Mouse (Mus musculus) right cerebral cortex, postnatal 10 days (tissue): ENCODE measurements around the gene Arhgef18.

ENCODE experiments used
- DNase-seq, 2 experiments: peaks; one replicate each; pipeline ENCODE4 v3.0.0; 2021; ENCODE audit warnings: low spot score in 2 of 2

Gene Arhgef18

DNA sequence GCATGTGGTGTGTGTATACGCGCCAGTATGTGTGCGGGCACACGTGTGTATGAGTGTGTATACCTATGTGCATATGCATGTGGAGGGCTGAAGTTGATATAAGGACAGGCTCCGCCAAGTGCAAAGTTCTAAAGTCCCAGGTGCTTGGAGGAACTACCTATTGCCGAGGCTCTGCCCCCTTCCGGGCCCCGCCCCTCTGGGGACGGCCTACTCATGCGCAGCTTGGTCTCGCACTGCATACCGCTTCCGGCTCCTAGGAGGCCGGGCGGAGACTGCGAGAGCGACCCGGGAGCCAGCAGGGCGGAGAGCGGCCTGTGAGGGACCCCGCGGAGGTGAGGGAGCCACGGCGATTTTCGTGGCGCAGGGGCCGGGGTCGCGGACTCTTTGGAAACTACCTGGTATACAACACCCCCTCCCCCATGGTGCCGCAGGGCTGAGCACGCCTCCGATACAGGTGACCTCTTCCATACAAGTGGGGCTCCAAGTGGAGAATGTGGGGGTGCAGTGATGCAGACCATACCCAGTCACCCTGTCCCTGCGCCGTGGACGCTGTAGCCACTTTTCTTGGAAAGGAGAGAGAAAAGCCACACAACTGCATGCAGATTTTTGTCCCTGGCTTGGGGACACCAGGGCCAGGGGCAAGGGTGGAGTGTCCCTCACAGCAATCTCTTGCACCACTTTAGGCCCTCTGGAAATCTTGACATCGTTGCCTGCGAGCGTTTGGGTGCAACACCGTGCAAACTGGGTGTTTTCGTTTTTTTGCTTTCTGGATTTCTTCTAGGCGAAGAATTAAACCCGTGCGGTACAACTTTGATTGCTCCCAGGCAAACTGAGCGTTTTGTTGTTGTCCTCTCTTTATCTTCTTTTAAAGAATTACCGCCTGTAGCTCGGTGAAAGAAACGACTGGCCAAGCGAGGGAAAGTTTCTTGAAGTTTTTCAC is at the start of gene Arhgef18:
TSS of gene Arhgef18 (plus strand) at position 236 of the 940 bp plus-strand sequence.
- peak; percentile 89 to 90 for DNase-seq

DNA sequence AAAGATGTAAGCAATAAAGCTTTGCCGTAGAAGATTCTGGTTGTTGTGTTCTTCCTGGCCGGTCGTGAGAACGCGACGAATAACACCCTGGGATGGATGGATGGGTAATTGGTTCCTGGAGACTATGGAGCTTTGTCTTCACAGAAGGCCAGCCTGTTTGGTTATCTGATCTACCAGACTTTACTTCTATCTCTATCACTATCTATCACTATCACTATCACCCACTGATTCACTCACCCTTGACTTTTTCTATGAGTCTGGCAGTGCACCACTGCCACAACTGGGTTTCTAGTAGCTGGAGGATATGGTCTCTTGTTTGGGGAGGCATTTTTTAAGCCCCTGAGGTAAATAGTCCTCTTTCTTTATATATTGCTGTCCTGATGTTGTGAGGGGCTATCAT is 47.5 kb upstream of the Arhgef18 start:
- DNase-seq: no peak

DNA sequence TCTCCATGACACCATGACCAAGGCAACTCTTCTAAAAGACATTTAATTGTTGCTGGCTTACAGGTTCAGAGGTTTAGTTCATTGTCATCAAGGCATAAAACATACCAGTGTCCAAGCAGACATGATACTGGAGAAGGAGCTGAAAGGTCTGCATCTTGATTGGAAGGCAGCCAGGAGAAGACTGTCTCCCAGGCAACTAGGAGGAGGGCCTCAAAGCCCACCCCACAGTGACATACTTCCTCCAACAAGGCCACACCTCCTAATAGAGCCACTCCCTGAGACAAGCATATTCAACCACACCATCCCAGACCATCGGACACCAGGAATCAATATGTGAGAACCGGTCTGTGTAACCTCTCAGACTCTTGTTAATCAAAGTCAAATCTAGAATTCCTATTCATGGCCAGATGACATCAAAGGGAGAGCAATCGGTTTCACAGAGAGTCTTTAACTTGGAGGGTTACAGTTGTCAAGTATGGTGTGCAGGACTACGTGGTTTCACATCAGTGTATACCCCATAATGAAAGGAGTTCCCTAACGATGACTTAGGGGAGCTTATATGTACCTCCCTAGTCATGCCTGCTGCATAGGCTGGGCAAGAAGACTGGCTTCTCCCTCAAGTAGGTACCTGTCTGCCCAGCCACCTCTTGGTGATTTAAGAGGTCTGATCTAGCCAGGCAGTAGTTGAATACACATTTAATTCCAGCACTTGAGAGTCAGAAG is 46.0 kb upstream of the Arhgef18 start:
- no peak for DNase-seq

DNA sequence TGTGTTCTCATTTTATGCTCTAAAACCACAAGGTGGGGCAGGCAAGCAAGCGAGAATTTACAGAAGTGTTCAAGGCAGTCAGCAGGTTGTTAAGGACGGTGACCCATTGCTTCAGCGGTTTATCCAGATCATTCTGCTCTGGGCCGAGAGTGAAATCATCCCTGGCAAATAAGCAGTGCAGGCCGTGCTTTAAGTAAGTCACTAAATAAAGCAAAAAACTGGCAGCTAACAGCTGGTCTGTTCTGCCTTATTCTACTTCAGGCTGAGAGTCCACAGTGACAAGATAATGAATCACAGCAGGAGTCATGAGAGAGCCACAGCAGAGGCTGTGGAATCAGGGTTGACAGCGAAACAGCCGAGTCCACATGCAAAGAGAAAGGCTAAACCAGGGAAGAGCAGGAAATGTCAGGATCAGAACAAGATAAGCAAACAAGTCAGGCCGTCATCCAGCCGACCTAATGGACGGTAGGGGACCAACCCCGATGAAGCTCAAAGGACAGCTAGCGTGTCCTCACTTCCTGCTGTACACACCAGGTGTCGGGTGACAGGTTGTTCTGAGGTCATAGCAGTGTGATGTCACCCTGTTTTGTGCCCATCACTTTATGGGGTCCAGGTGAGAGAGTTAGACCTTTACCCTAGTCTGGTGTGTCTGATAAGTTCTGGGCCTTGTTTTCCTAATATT is 44.5 kb upstream of the Arhgef18 start:
- DNase-seq: no peak

DNA sequence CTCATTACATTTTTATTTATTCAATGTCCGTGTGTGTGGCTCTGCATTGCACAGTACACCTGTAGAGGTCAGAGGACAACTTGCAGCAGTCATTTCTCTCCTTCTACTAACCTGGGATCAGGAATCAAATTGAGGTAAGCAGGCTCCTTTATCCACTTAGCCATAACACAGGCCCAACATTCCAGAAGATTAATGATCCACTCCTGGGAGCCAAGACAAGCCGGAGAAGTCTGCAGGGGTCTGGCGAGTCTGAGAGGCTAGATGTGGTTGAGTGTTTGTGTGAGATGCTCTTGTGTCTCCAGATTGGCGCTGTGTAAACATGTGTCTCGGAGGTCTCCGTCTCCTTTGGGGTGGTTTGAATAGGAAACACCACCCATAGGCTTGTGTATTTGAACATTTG is 42.1 kb upstream of the Arhgef18 start:
- no peak for DNase-seq

DNA sequence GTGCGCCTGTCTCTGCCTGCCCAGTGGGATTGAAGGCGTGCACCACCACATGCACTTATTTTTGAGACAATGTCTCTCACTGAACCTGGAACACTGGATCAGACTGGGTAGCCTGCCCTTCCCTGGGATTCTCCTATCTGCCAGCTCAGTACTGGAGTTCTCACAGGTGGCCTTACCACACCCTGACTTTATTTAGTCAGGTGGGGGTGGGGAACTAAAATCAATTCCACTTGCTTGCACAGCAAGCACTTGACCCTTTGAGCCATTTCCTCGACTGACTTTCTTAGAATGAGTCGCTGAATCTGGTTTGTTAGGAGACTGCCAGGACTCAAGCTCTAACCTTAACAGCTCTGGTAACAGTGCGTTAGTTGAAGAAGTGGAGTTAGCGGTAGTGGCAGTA is 40.1 kb upstream of the Arhgef18 start:
- DNase-seq: no peak

DNA sequence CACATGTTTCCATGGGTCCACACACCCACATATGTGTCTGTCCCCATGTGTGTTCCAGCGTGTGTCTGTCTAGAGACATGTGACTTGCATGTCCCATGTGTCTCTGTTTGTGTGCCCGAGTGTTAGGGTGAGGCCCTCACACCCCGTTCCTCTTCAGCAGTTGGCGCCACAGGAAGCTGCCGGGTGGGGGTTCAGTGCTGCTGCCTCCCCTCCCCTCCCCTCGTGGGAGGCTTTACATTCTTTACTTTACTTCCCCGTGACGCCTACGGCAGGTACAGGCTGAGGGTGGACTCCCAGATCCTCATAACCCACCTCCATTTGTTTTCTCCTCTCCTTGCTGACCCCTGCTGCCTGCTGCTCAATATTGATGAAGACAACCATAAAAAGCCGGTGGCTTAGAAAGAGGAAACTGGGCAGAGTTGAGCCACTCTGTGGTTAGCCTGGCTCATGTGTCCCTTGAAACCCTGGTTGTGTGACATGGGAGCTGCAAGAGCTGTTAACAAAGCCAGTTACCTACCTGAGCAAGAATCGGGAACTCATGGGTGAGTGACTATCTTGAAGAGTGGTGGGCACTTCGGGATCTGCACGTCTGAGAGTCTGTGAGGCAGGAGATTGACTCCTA is 39.5 kb upstream of the Arhgef18 start, which contains the start of gene A430078G23Rik:
TSS of gene A430078G23Rik (plus strand) at position 227 of the 622 bp plus-strand sequence.
- DNase-seq: no peak

DNA sequence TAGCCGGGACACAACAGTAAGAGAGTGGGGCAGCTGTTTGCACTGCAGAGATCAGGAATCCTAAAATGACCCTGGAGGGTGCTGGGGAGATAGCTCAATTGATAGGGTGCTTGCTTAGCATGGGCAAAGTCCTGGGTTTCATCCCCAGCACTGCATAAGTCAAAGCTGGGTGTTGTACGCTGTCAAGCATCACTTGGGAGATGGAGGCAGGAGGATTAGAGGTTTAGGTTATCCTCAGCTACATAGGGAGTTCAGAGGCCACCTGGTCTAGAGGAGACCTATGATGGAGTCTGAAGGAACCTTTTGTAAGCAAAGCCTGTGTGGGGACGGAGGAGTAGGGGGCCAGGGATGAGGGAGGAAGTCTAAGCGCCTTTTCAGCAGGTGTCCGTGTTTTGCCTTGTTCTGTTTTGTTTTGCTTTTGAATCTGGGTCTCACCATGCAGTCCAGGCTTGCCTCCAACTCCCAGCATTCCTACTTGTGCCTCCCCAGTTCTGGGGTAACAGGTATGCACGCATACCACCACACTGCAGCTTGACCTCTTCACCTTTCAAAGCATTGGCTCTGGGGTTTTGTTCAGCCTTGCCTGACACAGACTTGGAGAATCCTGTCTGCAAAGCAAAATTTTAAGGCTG is 38.9 kb upstream of the Arhgef18 start:
- no peak for DNase-seq

DNA sequence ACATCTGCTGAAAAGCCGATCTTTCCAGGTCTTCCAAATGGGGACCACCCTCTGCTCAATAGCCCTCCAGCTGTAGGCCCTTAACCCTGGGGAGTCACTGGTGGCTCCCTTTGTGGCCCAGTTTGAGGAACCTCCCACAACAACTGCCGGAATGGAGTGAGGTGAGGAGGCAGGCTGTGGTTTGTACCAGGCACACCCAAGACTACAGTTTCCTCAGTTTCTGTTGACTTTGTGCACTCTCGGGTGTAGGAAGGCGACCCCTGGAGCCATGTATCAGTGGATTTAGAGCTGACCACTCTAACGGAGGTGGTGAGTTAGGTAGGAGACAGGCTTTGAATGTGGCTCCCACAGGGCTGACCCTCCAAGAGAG is 38.4 kb upstream of the Arhgef18 start:
- no peak for DNase-seq

DNA sequence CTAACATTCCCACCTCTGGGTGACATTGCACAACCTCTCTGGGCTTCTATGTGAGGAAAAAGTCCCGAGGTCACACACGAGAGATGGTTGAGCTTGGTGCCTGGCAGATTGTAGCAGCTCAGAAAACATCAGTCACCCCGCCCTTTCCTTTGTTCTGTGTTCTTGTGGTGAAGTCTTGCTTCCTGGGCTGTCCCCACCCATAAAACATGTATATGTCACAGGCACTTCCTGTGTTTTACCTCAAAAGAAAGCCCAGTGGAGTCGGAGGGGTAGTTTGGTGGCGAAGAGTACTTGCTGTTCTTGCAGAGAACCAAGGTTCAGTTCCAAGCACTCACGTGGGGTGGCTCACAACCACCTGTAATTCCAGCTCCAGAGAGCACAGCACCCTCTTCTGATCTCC is 37.2 kb upstream of the Arhgef18 start:
- no peak for DNase-seq

DNA sequence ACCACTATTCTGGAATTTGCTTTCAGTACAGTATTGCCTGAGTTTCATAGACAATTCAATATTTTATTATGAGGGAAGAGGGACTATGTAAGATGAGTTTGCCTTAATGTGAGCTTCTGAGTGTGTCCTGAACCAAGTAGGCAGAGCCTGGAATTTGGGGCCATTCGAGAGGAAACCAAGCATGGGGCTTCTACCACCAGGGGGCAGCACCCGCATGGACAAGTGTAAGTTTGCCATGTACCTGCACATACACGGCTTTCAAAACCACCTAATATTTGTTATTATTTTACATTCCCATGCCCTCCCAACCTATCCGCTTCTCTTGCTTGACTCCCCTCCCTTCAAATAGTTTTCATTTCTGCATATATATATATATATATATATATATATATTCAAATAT is 34.7 kb upstream of the Arhgef18 start:
- DNase-seq: peak; percentile 53 to 79

DNA sequence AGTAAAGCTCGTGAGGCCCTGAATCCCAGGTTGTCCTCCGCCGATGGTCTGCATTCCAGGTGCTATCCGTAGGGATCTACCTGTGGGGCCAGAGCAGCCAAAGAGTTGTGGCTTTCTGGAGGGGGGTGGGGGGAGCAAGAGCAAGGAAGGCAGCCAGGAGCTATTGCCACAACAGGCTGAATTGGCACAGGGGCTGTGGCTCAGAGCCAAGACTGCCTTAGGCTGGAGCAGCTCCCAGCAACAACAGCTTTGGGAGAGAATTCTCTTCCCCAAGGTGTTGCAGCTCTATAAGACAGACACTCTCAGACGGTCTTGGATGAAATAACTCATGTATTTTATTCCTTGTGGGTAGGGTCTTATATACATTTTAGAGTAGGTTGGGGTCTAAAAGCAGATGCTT is 25.7 kb upstream of the Arhgef18 start:
- peak; percentile 39 to 63 for DNase-seq

DNA sequence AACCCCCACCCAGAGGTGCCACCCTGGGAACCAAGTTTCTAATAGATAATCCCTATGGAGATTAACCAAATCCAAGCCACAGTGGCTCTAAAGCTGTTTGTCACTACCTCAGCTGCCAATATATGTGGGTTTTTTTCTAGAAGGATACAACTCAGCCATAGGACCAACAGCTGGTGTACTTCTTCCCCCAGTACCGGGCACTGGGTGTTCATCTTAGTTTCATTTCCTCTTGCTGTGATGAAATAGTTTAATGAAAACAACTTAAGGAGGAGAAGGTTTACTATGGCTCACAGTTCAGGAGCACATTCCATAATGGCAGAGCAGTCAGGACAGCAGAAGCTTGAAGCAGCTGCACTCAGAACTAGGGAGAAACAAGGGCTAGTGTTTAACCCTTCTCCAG is 24.7 kb upstream of the Arhgef18 start:
- no peak for DNase-seq

DNA sequence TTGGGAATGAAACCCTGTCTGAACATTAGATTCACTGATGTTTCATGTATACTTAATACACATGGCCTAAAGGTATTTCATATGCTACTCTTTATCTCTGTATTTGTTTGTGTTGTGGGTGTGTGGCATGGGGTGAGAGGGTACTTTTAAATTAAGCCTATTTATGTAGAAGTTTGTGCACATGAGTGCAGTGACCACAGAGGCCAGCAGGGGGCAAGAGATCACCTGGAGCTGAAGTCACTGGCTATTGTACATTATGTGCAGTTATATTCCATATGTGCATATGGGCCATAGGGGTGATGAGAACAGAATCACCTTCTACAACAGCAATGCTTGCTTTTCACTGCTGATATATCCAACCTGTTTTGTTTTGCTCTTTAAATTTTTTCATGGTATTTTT is 17.1 kb upstream of the Arhgef18 start:
- DNase-seq: no peak

DNA sequence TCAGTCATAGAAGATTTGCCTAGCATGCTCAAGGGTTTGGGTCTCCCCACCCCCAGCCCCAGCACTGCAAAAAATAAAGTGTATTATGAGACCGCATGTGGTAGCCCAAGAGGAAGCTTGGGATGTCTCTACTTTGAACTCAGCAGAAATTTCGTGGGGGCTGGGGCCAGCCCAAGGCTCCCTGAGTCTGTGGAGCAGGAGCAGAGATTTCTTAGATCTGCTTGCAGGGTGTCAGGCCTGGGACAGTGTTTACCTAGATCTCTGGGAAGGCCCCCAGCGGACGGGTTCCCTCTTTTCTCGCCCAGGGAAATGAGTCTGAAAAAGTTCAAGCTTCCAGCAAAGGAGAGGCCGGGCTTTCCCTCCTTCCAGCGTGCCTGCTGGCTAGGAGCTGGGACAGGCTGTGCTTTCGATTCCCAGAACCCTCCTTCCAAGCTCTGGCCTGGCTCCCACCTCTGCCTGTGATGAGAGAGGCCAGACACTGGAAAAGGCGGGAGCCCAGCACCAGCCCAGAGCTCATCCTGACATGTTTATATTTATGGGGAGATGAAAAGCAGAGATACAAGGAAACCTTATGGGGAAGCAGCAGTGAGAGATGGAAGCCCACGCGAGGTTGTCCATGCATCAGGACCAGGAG is 16.0 kb upstream of the Arhgef18 start:
- DNase-seq: no peak

DNA sequence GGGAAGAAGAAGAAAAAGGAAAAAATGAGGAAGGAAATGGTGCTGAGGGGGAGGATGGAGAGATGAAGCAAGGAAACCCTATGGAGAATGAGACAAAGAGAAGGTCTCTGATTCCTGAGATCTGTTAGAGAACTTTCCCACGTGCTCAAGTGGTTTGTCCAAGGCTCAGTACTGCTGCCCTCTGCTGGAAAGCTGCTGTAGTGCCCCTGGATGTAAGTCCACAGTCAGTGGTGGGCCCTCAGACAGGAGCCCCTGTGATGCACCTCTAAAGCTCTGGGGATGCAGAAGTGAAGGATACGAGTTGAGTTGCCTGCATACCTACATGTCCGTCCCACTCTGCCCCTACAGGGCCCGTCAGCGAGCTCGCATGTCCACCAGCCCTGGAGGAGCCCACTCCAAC is 5.5 kb upstream of the Arhgef18 start:
- DNase-seq: peak in 1 of 2 experiments; percentile 55

DNA sequence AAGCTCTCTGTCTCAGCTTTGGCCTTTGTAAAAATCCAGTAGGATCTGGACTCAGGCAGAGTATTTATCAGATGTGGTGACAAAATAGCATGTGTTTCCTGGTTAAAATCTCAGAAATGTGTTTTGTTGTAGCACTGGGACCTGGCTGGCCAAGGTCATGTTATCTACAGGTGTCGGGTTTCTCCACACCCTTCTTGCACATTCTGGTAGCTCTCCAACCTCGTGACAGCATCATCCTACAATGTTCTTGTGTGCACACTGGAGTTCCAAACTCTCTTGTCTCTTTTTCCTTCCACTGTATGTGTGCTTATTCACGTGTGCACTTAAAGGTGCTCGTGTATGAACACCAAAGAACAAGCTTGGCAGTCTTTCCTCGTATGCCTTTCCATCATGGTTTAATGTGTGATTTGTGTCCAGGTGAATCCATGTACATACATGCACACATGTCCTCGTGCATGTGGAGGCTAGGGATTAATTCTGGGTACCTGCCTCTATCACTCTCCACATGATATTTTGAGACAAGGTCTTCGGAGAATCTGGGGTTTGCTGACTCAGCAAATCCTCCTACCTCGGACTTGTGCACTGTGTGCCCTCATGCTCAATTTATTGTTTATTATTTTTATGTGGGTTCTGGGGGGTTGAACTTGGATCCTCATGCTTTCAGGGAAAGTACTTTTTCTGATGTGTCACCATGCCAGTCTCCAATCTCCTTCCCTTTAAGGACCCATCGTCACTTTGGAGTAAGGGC is 4.0 kb upstream of the Arhgef18 start:
- DNase-seq: no peak

DNA sequence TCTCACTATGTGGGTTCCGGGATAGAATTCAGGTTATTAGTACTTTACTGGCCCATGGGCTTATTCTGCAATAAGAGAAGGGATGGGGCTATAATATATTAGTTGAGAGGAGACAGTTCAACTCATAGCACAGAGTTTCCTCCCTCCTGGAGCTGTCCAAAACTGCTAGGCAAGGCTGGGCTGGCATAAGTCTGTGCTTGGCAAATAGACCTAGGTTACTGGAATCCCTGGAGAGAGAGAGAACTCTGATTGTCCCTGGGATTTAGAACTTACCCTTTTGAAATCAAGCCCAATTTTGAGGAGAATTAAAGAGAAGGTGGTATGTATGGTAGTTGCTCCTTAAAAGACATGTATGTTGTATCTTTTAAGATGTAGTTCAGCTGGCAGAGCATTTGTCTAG is 3.3 kb upstream of the Arhgef18 start:
- DNase-seq: no peak

DNA sequence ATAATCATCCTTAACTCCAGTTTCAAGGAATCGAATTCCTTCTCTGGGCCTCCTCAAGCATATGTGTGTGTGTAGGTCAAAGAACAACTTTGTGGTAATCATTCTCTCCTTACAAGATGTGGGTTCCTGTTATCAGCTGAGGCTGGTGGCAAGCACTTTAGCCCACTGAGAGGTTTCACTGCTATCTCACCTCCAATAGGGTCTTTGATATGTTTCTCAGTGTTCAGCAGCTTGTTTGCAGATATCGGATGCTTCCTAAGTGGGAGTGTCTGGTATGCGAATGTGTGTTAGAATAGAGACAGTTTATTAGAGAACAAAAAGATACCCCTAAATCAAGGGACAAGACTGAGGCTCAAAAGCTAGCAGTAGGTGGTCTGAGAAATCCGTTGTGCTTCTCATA is 513 bp upstream of the Arhgef18 start:
- no peak for DNase-seq

DNA sequence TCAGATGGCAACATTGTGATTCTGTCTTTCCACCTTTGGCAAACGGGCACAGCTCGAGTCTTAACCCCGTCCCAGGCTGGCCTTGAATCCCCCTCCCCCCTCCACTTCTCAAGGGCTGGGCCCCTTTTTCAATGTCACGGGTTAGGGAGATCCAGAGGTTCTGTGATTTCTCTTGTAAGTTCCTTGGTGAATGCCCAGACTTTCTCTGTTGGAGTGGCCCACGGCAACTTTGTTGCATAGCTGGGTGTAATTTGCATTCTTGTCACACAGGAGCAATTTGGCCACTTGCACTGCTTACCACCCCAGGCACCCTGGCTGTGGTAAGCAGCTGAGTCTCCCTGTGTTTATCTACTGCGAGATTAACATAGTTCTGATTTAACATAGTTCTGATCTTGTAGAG is 1.8 kb downstream of the Arhgef18 start:
- no peak for DNase-seq
